Mouse (Mus musculus): ENCODE data around the gene Krt9.
"Not testable (repeated sequence)": the region's sequence is repeated elsewhere in the genome, so short reads cannot be mapped to it uniquely, and the experiment has no call there.

Gene Krt9

GRCm38 (mm10) chr11:100192992-100193391 lies at the start of gene Krt9:
Krt9 (minus strand) TSS chr11:100193246.
- in situ Hi-C loops (cut with MboI, MseI), result no loop called here

DNA sequence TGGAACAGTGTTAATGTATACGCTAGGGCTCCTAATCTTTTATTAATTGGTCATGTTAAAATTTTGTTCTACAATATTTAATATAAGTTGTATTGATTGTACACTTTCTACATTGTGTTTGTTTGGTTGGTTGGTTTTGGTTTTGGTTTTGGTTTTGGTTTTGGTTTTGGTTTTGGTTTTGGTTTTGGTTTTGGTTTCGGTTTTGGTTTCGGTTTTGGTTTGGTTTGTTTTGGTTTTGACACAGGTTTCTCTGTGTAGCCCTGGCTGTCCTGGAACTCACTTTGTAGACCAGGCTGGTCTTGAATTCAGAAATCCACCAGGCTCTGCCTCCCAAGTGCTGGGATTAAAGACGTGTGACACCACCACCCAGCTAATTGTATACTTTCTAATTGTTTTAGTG lies 47.2 kb upstream of the Krt9 start:
- in situ Hi-C loops (cut with MboI, MseI), result not testable (repeated sequence)

DNA sequence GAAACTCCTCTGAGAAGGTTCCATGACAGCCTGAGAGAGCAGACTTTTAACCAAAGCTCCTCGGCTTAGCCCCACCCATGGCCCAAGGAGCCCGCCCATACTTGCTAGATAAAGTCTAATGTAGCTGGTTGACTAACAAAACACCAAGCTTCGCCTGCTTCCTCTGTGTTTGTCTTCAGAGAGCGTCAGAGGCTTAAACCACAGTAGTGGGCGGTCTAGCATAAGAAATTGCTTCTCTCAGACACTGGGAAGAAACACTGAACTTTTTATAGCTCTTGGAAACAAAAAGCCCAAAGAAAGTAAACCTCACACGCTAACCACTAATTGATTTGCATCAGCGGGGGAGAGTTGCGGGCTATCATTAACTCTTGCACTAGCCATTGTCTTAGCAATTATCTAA lies 28.7 kb upstream of the Krt9 start:
- in situ Hi-C loops (cut with MboI, MseI), result no loop called here

DNA sequence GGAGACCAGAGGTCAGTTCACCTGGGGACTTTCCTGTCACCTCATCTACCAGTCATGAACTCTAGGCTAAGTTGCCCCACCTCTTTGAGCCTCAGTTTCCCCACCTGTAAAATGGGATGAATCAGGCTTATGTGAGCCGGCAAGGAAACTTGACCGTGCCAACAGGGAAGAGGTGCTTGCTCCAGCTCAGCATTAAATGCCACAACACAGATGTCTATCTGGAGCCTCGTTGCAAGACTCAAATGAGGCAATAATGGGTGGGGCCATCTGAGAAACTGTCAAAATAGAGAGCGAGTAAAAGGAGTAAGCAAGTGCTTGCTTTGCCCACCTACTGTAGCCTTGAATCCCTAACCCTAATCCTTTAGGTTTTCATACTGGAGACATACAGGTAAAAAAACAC lies 26.3 kb upstream of the Krt9 start:
- in situ Hi-C loops (cut with MboI, MseI), result no loop called here

GRCm38 (mm10) chr11:100208542-100208941 lies 15.5 kb upstream of the Krt9 start:
- in situ Hi-C loops (cut with MboI, MseI), result no loop called here

DNA sequence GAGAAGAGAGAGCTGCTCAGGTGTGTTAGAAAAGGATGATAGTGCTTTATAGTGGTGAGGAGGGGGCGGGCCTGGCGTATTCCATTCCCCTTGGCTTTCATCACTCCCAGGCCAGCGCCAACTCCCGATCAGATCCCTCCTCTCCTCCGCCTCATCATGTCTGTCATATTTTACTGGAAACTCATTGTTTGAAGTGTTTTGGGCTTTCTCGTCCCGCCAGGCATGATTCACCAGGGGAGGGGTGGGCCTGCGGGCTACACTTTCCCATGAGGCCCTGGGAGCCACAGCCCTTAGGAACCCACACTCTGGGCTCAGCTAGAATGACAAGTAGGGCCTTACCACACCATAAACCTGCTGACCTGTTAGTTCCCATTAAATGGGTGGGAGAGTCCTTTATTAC lies 14.5 kb upstream of the Krt9 start, which contains the start of gene Krt14:
Gene Krt14, minus strand, starts transcription at position 51 of the 400 bp plus-strand sequence.
- in situ Hi-C loops (cut with MboI, MseI), result no loop called here

GRCm38 (mm10) chr11:100203448-100203847 lies 10.4 kb upstream of the Krt9 start:
- in situ Hi-C loops (cut with MboI, MseI), result loop anchor here (5.0 kb wide), 1 partner anchor 89 kb away; no protein-coding TSS in a partner anchor

GRCm38 (mm10) chr11:100202906-100203305 lies 9.9 kb upstream of the Krt9 start:
- in situ Hi-C loops (cut with MboI, MseI), result loop anchor here (5.0 kb wide), 1 partner anchor 89 kb away; no protein-coding TSS in a partner anchor

- in situ Hi-C loops (cut with MboI, MseI), result loop anchor here (5.0 kb wide), 1 partner anchor 92 kb away; no protein-coding TSS in a partner anchor
These were observed 7.2 kb upstream of the Krt9 start for GRCm38 (mm10) chr11:100200104-100200820.

- in situ Hi-C loops (cut with MboI, MseI), result no loop called here
These were observed 5.6 kb upstream of the Krt9 start for GRCm38 (mm10) chr11:100198666-100199065.

DNA sequence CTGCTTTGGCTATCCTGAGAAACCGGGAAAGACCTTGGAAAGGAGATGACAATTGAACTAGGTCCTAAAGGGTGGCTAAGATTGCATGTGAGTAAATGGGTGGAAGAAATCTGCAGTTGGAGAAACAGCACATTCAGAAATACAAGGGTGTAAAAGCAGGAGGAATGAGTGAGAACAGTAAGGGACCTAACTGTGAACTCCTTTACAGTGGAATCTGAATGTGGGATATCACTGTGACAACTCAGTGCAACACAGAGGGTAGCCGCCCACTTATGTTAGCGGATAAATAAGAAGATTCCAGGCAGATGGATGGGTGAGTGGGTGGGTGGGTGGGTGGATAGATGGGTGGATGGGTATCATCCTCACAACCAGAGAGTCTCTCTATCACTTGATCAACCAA lies 1.2 kb downstream of the Krt9 start:
- in situ Hi-C loops (cut with MboI, MseI), result no loop called here

GRCm38 (mm10) chr11:100186736-100187135 lies 6.3 kb downstream of the Krt9 start:
- in situ Hi-C loops (cut with MboI, MseI), result no loop called here

- in situ Hi-C loops (cut with MboI, MseI), result no loop called here
These were observed 11.3 kb downstream of the Krt9 start for GRCm38 (mm10) chr11:100181725-100182124.

DNA sequence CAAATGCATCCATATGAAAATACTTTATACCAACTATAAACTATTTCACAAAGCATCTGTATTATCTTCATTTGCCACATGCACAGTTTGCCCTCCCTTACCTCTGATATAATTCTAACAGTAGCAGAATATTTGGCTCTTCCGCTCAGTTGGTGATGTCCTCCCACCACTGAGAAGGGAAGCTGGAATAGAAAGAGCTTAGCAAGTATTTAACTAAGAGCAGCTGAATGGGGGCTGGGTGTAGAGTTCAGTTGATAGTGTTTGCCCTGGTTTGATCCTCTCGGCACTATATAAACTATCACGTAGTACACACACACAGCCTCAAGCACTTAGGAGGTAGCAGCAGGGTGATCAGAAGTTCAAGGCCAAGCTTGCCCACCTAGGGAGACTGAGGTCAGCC lies 13.8 kb downstream of the Krt9 start:
- in situ Hi-C loops (cut with MboI, MseI), result no loop called here

DNA sequence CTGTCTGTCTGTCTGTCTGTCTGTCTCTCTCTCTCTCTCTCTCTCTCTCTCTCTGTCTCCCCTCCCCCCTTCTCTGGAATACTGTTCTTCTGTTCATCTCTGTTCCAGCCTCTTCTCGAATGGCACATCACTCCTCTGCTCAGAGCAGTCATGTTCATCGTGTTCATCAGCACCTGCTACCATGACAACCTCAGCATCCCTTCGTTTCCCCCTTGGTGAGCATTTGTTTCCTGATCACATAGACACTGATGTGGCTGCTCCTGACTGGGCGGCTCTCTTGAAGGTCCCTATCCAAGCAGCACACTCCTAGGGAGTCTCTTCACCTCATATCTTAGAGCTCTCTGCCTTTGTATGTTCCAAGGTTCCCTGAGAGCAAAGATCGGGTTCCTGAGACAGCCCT lies 14.7 kb downstream of the Krt9 start:
- in situ Hi-C loops (cut with MboI, MseI), result no loop called here

DNA sequence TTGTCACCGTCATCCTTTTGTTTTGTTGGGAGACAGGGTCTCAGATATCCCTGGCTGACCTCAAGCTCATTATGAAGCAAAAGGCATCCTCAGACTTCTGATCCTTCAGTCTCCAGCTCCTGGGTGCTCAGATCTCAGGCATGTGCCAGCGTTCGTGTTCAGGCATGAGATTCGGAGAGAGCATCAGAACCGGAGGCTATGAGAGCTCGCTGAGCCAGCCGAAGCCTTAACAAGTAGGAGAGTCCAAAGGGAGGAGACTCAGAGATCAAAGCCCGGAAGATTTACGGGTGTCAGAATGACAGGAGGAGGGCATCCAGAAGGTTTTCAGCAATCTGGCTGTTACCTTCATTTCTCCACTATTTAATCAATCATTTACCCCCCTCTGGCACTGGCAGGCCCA lies 16.3 kb downstream of the Krt9 start:
- in situ Hi-C loops (cut with MboI, MseI), result no loop called here

DNA sequence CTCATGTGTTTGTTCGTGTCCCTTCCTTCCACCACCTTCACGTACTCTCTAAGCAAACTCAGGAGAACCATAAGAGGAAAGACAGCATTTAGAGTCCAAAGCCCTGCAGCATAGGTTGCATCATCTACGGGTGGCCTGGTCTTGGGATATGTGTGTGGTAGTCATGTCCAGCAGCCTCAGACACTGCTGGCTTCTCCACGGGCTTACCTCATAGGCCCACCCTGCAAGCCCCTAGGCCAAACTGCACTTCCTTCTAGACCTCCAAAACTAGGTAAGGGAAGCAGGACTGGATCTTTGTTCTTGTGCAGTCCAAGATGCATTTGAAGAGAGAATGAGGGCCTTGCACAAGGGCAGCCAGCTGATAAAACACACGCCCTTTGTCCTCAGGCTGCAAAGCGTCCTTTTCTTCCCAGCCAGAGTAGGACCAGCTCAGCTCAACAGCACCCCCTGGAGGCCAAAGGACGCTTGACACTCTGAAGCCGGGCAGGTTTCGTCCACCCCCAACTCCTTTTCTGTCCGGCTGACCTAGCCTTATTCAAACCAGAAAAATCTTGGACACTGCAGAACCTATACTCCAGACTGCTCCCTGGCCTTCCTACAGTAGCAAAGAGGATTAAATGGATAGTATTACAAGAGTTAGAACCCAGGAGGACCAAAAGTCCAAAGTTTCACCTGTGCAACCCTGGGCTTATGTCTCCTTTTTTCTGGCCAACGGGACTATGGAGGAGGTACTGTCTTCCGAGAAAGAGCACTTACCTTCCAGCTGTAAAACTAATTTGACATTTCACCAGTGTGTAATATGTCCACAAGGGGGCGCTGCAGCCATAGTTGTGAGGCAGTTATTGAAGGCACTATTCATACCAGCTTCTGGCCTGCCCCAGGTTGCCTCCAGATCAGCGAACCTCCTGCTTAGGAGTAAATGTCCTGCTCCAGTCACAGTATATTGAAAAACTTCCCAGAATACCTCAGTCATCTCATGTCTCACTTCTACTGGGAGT lies 24.0 kb downstream of the Krt9 start:
- in situ Hi-C loops (cut with MboI, MseI), result no loop called here

- in situ Hi-C loops (cut with MboI, MseI), result no loop called here
These were observed 25.0 kb downstream of the Krt9 start for GRCm38 (mm10) chr11:100168071-100168470.

DNA sequence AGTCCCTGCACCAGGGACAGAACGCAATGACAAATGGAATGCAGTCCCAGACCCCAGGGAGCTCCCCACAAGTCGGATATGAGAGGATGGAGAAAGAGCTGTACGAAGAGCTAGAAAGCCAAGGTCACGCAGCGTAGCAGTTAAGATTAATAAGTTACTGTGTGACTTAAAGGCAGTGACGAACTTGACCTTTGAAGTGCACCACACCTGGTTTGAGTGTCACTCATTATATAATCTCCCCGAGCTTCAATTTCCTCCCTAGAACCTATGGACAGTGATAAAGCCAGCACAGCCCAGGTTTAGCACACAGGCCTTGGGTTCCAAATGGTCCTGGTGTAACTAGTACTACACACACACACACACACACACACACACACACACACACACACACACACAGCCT lies 28.7 kb downstream of the Krt9 start:
- in situ Hi-C loops (cut with MboI, MseI), result no loop called here

DNA sequence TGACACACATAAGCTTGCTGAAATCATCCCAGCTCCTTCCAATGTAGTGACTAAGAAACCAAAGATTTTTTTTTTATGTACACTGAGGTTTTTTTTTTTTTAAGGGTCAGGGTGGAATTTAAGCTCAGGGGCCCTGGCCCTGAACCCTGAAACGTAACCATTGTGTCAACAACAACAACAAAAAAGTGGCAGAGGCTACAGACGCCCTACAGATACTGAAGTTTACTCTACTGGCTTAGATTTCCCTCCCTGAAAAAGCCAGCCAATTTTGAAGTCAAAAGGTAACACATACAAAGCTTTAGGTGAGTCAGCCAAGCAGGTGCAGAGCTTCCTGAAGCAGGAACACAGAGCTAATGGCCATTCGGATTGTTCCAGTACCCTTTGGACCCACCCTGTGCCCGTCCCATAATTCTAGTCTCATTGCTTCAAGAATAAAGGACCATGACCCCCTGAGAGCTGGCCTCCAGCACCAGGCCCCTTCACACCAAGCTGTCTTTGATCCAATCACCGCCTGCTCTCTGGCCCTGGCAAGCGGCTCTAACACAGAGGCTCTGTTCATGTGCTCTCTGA lies 35.1 kb downstream of the Krt9 start:
- in situ Hi-C loops (cut with MboI, MseI), result no loop called here

- in situ Hi-C loops (cut with MboI, MseI), result no loop called here
These were observed 35.7 kb downstream of the Krt9 start for GRCm38 (mm10) chr11:100157331-100157730.

Measured in regulatory T cell (primary cell).